Mouse (Mus musculus) cerebellum, adult 2 months (tissue): ENCODE results near the gene Ogg1. TPM values are rescaled to one million over a fixed set of nuclear protein-coding genes. Genes with fewer than 3 reads are reported as not detected.

Source experiments
- DNase-seq, 2 experiments: peaks; one replicate each; pipeline ENCODE4 v3.0.0; 2021
- H3K27ac ChIP-seq: fragments of 200-500 bp; 2 replicates; pipeline ENCODE4 v1.5.1; 2012; ENCODE audit warnings: low read length, control low read depth, inconsistent platforms; ENCODE audit not compliant: insufficient read depth
- H3K27me3 ChIP-seq: fragments of 200-500 bp; 2 replicates; pipeline ENCODE4 v1.6.1; 2012; ENCODE audit warnings: inconsistent platforms, mild to moderate bottlenecking, low read length, moderate library complexity; ENCODE audit not compliant: control insufficient read depth, insufficient read depth
- H3K4me1 ChIP-seq: fragments of 200-500 bp; 2 replicates; pipeline ENCODE4 v1.6.1; 2011; ENCODE audit warnings: low read length; ENCODE audit not compliant: control insufficient read depth, insufficient read depth
- H3K4me3 ChIP-seq: fragments of 200-500 bp; replicated peaks from 2 replicates; pipeline ENCODE3; 2011; ENCODE audit warnings: mild to moderate bottlenecking, low read depth, low read length, control low read depth; ENCODE audit not compliant: insufficient read depth
- CTCF ChIP-seq: fragments of 200-500 bp; IDR thresholded peaks from 2 replicates; pipeline ENCODE4 v1.5.1; 2011; ENCODE audit warnings: low read depth, mild to moderate bottlenecking, control low read depth, low read length, moderate library complexity, borderline replicate concordance; ENCODE audit not compliant: insufficient read depth
- POLR2A ChIP-seq: fragments of 200-500 bp; IDR thresholded peaks from 2 replicates; pipeline ENCODE4 v1.6.1; 2011; ENCODE audit warnings: low read length, control low read depth, borderline replicate concordance; ENCODE audit not compliant: insufficient read depth
- WGBS: fragments of 180-500 bp; shearing (Covaris S2); methylation state at CpG from one replicate; pipeline ENCODE4 v1.1.7; 2018; 5-methylcytosine and 5-hydroxymethylcytosine counted together
- polyA plus RNA-seq: library from polyadenylated mRNA; depleted of rRNA; stranded (reverse); fragments of >200 nt; gene quantifications from 2 replicates; pipeline ENCODE4 v1.2.3, GENCODE M21; 2012; rRNA removed

The Ogg1 gene
- 11.0 and 11.6 TPM in 2 replicates for polyA plus RNA-seq

DNA sequence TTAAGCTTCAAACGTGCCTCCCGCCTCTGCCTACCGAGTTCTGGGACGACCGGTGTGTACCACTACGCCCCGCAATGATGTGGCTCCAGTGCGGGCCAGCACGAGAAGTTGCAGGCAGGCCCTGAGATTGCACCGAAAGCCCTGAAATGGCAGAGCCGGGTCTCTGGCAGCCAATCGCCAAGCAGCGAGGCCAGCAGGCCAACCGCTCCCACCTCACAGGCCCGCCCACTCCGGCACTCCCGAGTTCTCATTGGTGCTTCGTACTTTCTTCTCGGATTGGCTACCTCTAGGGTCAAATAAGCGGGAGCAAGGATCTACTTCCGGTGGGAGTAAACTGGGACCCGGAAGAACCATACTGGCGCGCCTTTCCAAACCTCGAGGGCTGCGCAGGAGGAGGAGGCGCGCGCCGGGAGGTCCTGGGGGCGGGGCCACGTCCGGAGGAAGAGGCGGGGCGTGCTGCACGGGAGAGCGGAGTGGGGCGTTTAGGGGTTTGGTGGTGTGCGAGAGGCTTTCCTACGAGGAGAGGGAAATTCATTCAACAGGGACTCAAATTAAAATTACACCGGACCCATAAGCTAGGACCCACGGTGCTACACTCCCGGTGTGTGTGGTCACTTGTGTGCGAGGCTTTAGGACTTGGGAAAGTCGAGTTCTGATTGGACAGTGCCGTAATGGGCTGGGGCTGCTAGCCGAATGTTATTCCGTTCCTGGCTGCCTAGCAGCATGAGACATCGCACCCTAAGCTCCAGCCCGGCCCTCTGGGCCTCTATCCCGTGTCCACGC, at the start of gene Ogg1:
Ogg1 (plus strand) TSS at position 440 of the 783 bp plus-strand sequence.
- DNase-seq = peak; percentile 97 to 99
- Histone ChIP-seq H3K4me3 (peak within 1 kb of the TSS; percentile 83), H3K27me3 (no peaks in the 10 kb centered on the region), H3K4me1 (peaks cover 6% of the 10 kb centered on the region; the same call in 1 of the 2 replicates), H3K27ac (peak within 1 kb of the TSS; percentile 55)
- under 1% methylated on average over 52 of the region's 52 CpGs for WGBS
- TF ChIP-seq CTCF (no peak), POLR2A (peak; percentile 86)

- TF ChIP-seq CTCF (no peak), POLR2A (no peak)
- Histone ChIP-seq H3K27me3 (no peaks in the 10 kb centered on the region), H3K27ac (no peak overlapping the region), H3K4me1 (no peaks in the 10 kb centered on the region; the same call in 1 of the 2 replicates), H3K4me3 (peak overlapping the region; percentile 60)
- 75% methylated on average over 6 of the region's 6 CpGs for WGBS
- no peak for DNase-seq
These were observed 45.1 kb upstream of the Ogg1 start for GRCm38 (mm10) chr6:113281676-113282075.

GRCm38 (mm10) chr6:113282101-113282802, 44.5 kb upstream of the Ogg1 start, which contains the start of gene Cpne9:
Gene Cpne9 (plus strand): TSS chr6:113282307.
- 0 out of 2 replicates have a peak within 1 kb of the TSS, but pooled peaks have one; percentile 14 for H3K27ac ChIP-seq
- TF ChIP-seq POLR2A (0 out of 2 replicates have a peak, but pooled peaks have one; percentile 25), CTCF (no peak)

DNA sequence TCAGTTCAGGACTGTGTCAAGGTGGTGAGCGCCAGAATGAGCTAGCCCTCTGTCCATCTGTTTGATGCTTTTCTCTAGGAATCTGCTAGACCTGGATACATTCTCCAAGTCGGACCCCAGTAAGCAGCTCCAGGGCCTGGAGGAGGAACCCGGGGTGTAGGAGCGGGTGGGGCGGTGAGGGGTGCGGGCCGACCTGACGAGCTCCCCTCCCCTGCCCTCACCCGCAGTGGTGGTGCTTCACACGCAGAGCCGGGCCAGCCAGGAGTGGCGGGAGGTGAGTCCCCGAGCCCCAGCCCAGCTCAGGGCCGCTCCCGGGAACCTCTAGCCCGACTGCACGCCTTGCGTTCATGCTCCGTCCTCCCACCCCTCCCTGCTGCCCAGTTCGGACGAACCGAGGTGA, 43.8 kb upstream of the Ogg1 start:
- under 1% methylated on average over 22 of the region's 22 CpGs for WGBS
- no peaks in the 10 kb centered on the region for H3K27me3 ChIP-seq

More at GRCm38 (mm10) chr6:113282101-113282802, 44.5 kb upstream of the Ogg1 start, which contains the start of gene Cpne9:
- H3K4me1 ChIP-seq = no peaks in the 10 kb centered on the region
- under 1% methylated on average over 37 of the region's 37 CpGs for WGBS
- no peaks in the 10 kb centered on the region for H3K27me3 ChIP-seq
- H3K4me3 ChIP-seq = peak within 1 kb of the TSS; percentile 60
- peak; percentile 64 to 65 for DNase-seq

GRCm38 (mm10) chr6:113283500-113283899, 43.3 kb upstream of the Ogg1 start:
- DNase-seq = peak; percentile 35 to 49
- Histone ChIP-seq H3K27me3 (no peaks in the 10 kb centered on the region), H3K27ac (no peak overlapping the region), H3K4me1 (no peaks in the 10 kb centered on the region), H3K4me3 (peak overlapping the region; percentile 60)
- WGBS = 37% methylated on average over 6 of the region's 6 CpGs
- TF ChIP-seq CTCF (no peak), POLR2A (no peak)

More for the DNA sequence above, 43.8 kb upstream of the Ogg1 start:
- peak; percentile 42 to 57 for DNase-seq
- H3K27ac ChIP-seq = no peak overlapping the region
- H3K4me1 ChIP-seq = no peaks in the 10 kb centered on the region
- TF ChIP-seq POLR2A (0 out of 2 replicates have a peak, but pooled peaks have one; percentile 4), CTCF (no peak)
- H3K4me3 ChIP-seq = peak overlapping the region; percentile 60

GRCm38 (mm10) chr6:113284931-113285330, 41.8 kb upstream of the Ogg1 start:
- 87% methylated on average over 3 of the region's 3 CpGs for WGBS
- TF ChIP-seq CTCF = no peak
- no peak for TF ChIP-seq POLR2A

DNA sequence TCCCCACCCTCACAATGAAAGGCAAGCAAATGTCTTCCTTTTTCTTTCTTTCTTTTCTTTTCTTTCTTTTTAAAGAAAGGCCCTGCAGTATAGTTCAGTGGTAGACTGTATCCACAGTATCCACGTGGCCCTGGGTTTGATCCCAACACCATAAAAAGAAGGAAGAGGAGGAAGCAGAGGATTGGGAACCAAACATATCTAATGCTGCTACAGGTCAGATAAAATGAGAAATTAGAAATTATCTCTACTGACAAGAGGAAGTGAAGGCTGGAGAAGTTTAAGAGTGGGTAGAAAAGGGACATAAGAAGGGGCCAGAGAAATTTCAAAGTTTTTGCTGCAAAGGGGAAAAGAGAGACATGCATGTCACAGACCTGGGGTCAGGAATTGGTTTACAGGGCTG, 40.5 kb upstream of the Ogg1 start:
- 58% methylated on average over 1 of the region's 1 CpGs for WGBS
- no peak for DNase-seq
- no peaks in the 10 kb centered on the region for H3K27me3 ChIP-seq
- H3K4me1 ChIP-seq = no peaks in the 10 kb centered on the region
- TF ChIP-seq CTCF (no peak), POLR2A (no peak)
- no peak overlapping the region for H3K4me3 ChIP-seq
- H3K27ac ChIP-seq = no peak overlapping the region

More at GRCm38 (mm10) chr6:113284931-113285330, 41.8 kb upstream of the Ogg1 start:
- DNase-seq = no peak
- Histone ChIP-seq H3K4me3 (no peak overlapping the region), H3K27me3 (no peaks in the 10 kb centered on the region), H3K4me1 (no peaks in the 10 kb centered on the region), H3K27ac (no peak overlapping the region)

GRCm38 (mm10) chr6:113287236-113287635, 39.5 kb upstream of the Ogg1 start:
- 66% methylated on average over 4 of the region's 4 CpGs for WGBS
- H3K27ac ChIP-seq = no peak overlapping the region
- TF ChIP-seq POLR2A = no peak
- TF ChIP-seq CTCF = no peak

More at GRCm38 (mm10) chr6:113287236-113287635, 39.5 kb upstream of the Ogg1 start:
- H3K4me1 ChIP-seq = no peaks in the 10 kb centered on the region
- no peak for DNase-seq
- no peak overlapping the region for H3K4me3 ChIP-seq
- H3K27me3 ChIP-seq = no peaks in the 10 kb centered on the region
